Mouse (Mus musculus): ENCODE measurements around the gene Hyal2. TPM values are rescaled to one million over a fixed set of nuclear protein-coding genes. Genes with fewer than 3 reads are reported as not detected.

Gene Hyal2
- total and polyA plus RNA-seq, 3 experiments: 31.3 to 32.0 TPM; not detected in 1

- H3K36me3 ChIP-seq (ENCODE audit: control insufficient read depth in 1 of 2, insufficient read depth in 2 of 2, low read length in 2 of 2): peaks cover 0 to 14% of the 10 kb centered on the region in 2 experiments; a peak in 2 of 4 replicates
- no peak overlapping the region for H3K4me3 ChIP-seq (ENCODE audit: control insufficient read depth in 1 of 2, insufficient read depth in 1 of 2, low read depth in 2 of 2, low read length in 2 of 2)
- H3K9ac ChIP-seq (ENCODE audit: control insufficient read depth, low read depth, low read length, poor library complexity, severe bottlenecking): no peak overlapping the region
- H3K27me3 ChIP-seq (ENCODE audit: control insufficient read depth in 1 of 2, insufficient read depth in 2 of 2, low read length in 2 of 2): no peaks in the 10 kb centered on the region
- TF ChIP-seq POLR2AphosphoS2 (IDR thresholded peaks at IDR 0.05; ENCODE audit: low read length): no peak
- TF ChIP-seq RCOR1 (IDR thresholded peaks at IDR 0.05; ENCODE audit: low read depth, low read length): no peak
- peaks cover 10 to 25% of the 10 kb centered on the region in 2 experiments for H3K4me1 ChIP-seq (ENCODE audit: control insufficient read depth in 1 of 2, insufficient read depth in 2 of 2, low read length in 2 of 2)
- peaks cover 3% of the 10 kb centered on the region for H3K79me2 ChIP-seq (ENCODE audit: control insufficient read depth, insufficient read depth, low read length, poor library complexity)
- no peak overlapping the region for H3K27ac ChIP-seq (ENCODE audit: control insufficient read depth, low read depth, low read length)
- DNase-seq (ENCODE audit: low read depth, low spot score): no peak
- H3K9me3 ChIP-seq (replicated peaks; ENCODE audit: insufficient read depth, low read length): no peaks in the 10 kb centered on the region
These were observed 18.9 kb upstream of the Hyal2 start for GRCm38 (mm10) chr9:107548820-107549219.

GRCm38 (mm10) chr9:107549297-107550074 is 18.3 kb upstream of the Hyal2 start:
- peaks cover 0 to 14% of the 10 kb centered on the region in 2 experiments; a peak in 2 of 4 replicates for H3K36me3 ChIP-seq (ENCODE audit: control insufficient read depth in 1 of 2, insufficient read depth in 2 of 2, low read length in 2 of 2)
- TF ChIP-seq POLR2AphosphoS2 (IDR thresholded peaks at IDR 0.05; ENCODE audit: low read length) (no peak), BHLHE40 (IDR thresholded peaks at IDR 0.05; ENCODE audit: borderline replicate concordance, low read depth, low read length) (no peak), ZKSCAN1 (IDR thresholded peaks at IDR 0.05; ENCODE audit: low read depth, low read length) (no peak), GABPA (IDR thresholded peaks at IDR 0.05; ENCODE audit: low read depth, low read length) (no peak), RCOR1 (IDR thresholded peaks at IDR 0.05; ENCODE audit: low read depth, low read length) (no peak), POLR2AphosphoS5 (IDR thresholded peaks at IDR 0.05; ENCODE audit: borderline replicate concordance, low read depth, low read length) (no peak), KAT2A (conservative IDR thresholded peaks at IDR 0.05; ENCODE audit: low read depth, low read length) (no peak), JUND (IDR thresholded peaks at IDR 0.05; ENCODE audit: low read depth, low read length) (no peak), USF2 (IDR thresholded peaks at IDR 0.05; ENCODE audit: borderline replicate concordance in 1 of 2, insufficient read depth in 1 of 2, low read depth in 1 of 2, low read length in 2 of 2) (no peak), MXI1 (IDR thresholded peaks at IDR 0.05; ENCODE audit: low read depth, low read length) (no peak), E2F4 (IDR thresholded peaks at IDR 0.05; ENCODE audit: borderline replicate concordance, low read depth, low read length) (no peak), MAZ (IDR thresholded peaks at IDR 0.05; ENCODE audit: low read depth, low read length) (no peak), ZNF384 (IDR thresholded peaks at IDR 0.05; ENCODE audit: low read depth, low read length) (no peak), GATA1 (IDR thresholded peaks at IDR 0.05; ENCODE audit: low read depth, low read length) (no peak)
- no peak overlapping the region for H3K4me3 ChIP-seq (ENCODE audit: control insufficient read depth in 1 of 2, insufficient read depth in 1 of 2, low read depth in 2 of 2, low read length in 2 of 2)
- DNase-seq (ENCODE audit: low read depth, low spot score): no peak
- no peak overlapping the region for H3K9ac ChIP-seq (ENCODE audit: control insufficient read depth, low read depth, low read length, poor library complexity, severe bottlenecking)
- H3K4me1 ChIP-seq (ENCODE audit: control insufficient read depth in 1 of 2, insufficient read depth in 2 of 2, low read length in 2 of 2): peaks cover 10 to 25% of the 10 kb centered on the region in 2 experiments
- peaks cover 7% of the 10 kb centered on the region for H3K79me2 ChIP-seq (ENCODE audit: control insufficient read depth, insufficient read depth, low read length, poor library complexity)
- H3K9me3 ChIP-seq (replicated peaks; ENCODE audit: insufficient read depth, low read length): no peaks in the 10 kb centered on the region
- H3K27ac ChIP-seq (ENCODE audit: control insufficient read depth, low read depth, low read length): no peak overlapping the region
- H3K27me3 ChIP-seq (ENCODE audit: control insufficient read depth in 1 of 2, insufficient read depth in 2 of 2, low read length in 2 of 2): no peaks in the 10 kb centered on the region

Measured in MEL (cell line).